Mouse (Mus musculus) neural tube, embryonic 15.5 days (tissue): ENCODE measurements at regions not wholly inside any gene's neighbourhood (a gene's known extent, or its start where the extent isn't known, plus 50 kb on each side); places are given as distances from the start of the nearest gene placed in this dataset.

Experiments used
- ATAC-seq: fragments of 200-750 bp; cut with Nextera tagmentation; 2 replicates; pipeline ENCODE4 v1.8.0; 2017; ENCODE audit warnings: mild to moderate bottlenecking, moderate TSS enrichment, moderate library complexity; ENCODE audit not compliant: low FRiP score
- H3K27ac ChIP-seq: fragments of 300-500 bp; sonication (generic); replicated peaks from 2 replicates; pipeline ENCODE4 v1.5.1; 2015; ENCODE audit warnings: mild to moderate bottlenecking, inconsistent platforms
- H3K27me3 ChIP-seq: fragments of 300-500 bp; sonication (generic); replicated peaks from 2 replicates; pipeline ENCODE4 v1.6.1; 2015; ENCODE audit warnings: inconsistent platforms
- H3K36me3 ChIP-seq: fragments of 300-500 bp; sonication (generic); 2 replicates; pipeline ENCODE4 v1.6.1; 2015; ENCODE audit warnings: inconsistent platforms
- H3K4me1 ChIP-seq: fragments of 300-500 bp; sonication (generic); 2 replicates; pipeline ENCODE4 v1.6.1; 2015; ENCODE audit warnings: inconsistent platforms
- H3K4me2 ChIP-seq: fragments of 300-500 bp; sonication (generic); 2 replicates; pipeline ENCODE4 v1.6.1; 2015; ENCODE audit warnings: inconsistent platforms, mild to moderate bottlenecking, moderate library complexity
- H3K4me3 ChIP-seq: fragments of 300-500 bp; sonication (generic); replicated peaks from 2 replicates; pipeline ENCODE4 v1.5.1; 2015; ENCODE audit warnings: mild to moderate bottlenecking, inconsistent platforms
- H3K9ac ChIP-seq: fragments of 300-500 bp; sonication (generic); replicated peaks from 2 replicates; pipeline ENCODE4 v1.6.1; 2015; ENCODE audit warnings: mild to moderate bottlenecking, inconsistent platforms
- H3K9me3 ChIP-seq: fragments of 300-500 bp; sonication (generic); replicated peaks from 2 replicates; pipeline ENCODE4 v1.6.1; 2016; ENCODE audit warnings: inconsistent platforms
- WGBS: fragments of 180-500 bp; shearing (Covaris S2); methylation state at CpG from one replicate; pipeline ENCODE4 v1.1.7; 2015; ENCODE audit warnings: mixed read lengths; 5-methylcytosine and 5-hydroxymethylcytosine counted together

- no peak overlapping the region for H3K9ac ChIP-seq
- no peak overlapping the region for H3K4me2 ChIP-seq
- 85% methylated on average over 5 of the region's 5 CpGs for WGBS
- no peak overlapping the region for H3K27ac ChIP-seq
- H3K27me3 ChIP-seq: no peaks in the 10 kb centered on the region
- ATAC-seq: no peak
- H3K9me3 ChIP-seq: no peaks in the 10 kb centered on the region
- H3K36me3 ChIP-seq: no peaks in the 10 kb centered on the region
- no peaks in the 10 kb centered on the region for H3K4me1 ChIP-seq
- H3K4me3 ChIP-seq: no peak overlapping the region
Measured at GRCm38 (mm10) chr6:52487861-52488260, 152.3 kb downstream of the Hibadh start.

- Histone ChIP-seq H3K27ac (no peak overlapping the region), H3K9me3 (no peaks in the 10 kb centered on the region), H3K36me3 (no peaks in the 10 kb centered on the region), H3K27me3 (0 out of 2 replicates have a peak, but pooled peaks cover 5% of the 10 kb centered on the region), H3K4me1 (0 out of 2 replicates have a peak, but pooled peaks cover 4% of the 10 kb centered on the region), H3K4me3 (no peak overlapping the region), H3K4me2 (no peak overlapping the region), H3K9ac (no peak overlapping the region)
- no peak for ATAC-seq
- WGBS: 81% methylated on average over 14 of the region's 14 CpGs
Measured at GRCm38 (mm10) chr6:52490264-52490775, 149.9 kb downstream of the Hibadh start.

- WGBS: 76% methylated on average over 3 of the region's 3 CpGs
- Histone ChIP-seq H3K4me1 (0 out of 2 replicates have a peak, but pooled peaks cover 4% of the 10 kb centered on the region), H3K4me2 (no peak overlapping the region)
Measured at GRCm38 (mm10) chr6:52495301-52495700, 144.9 kb downstream of the Hibadh start.

GRCm38 (mm10) chr6:52495855-52496254 is 144.3 kb downstream of the Hibadh start:
- H3K27me3 ChIP-seq: 0 out of 2 replicates have a peak, but pooled peaks cover 5% of the 10 kb centered on the region
- H3K36me3 ChIP-seq: no peaks in the 10 kb centered on the region
- H3K9ac ChIP-seq: no peak overlapping the region
- 0 out of 2 replicates have a peak, but pooled peaks cover 4% of the 10 kb centered on the region for H3K4me1 ChIP-seq
- no peak for ATAC-seq
- 71% methylated on average over 5 of the region's 5 CpGs for WGBS
- H3K9me3 ChIP-seq: no peaks in the 10 kb centered on the region
- H3K4me2 ChIP-seq: no peak overlapping the region
- no peak overlapping the region for H3K27ac ChIP-seq
- H3K4me3 ChIP-seq: no peak overlapping the region

More at GRCm38 (mm10) chr6:52495301-52495700, 144.9 kb downstream of the Hibadh start:
- H3K27ac ChIP-seq: no peak overlapping the region
- H3K9me3 ChIP-seq: no peaks in the 10 kb centered on the region
- no peak overlapping the region for H3K9ac ChIP-seq
- H3K36me3 ChIP-seq: no peaks in the 10 kb centered on the region
- ATAC-seq: no peak
- H3K4me3 ChIP-seq: no peak overlapping the region
- H3K27me3 ChIP-seq: 0 out of 2 replicates have a peak, but pooled peaks cover 5% of the 10 kb centered on the region
